Mouse (Mus musculus) G1E (cell line): ENCODE results near the gene D10Jhu81e. TPM values are rescaled to one million over a fixed set of nuclear protein-coding genes. Genes with fewer than 3 reads are reported as not detected.
A peak's percentile ranks its signal among the peaks of the same experiment; 100 is the strongest.

Source experiments
- ATAC-seq: 2 replicates; pipeline ENCODE4 v1.8.0; 2016; ENCODE audit warnings: mild to moderate bottlenecking; ENCODE audit not compliant: insufficient number of reproducible peaks, poor library complexity, low FRiP score, severe bottlenecking; ENCODE audit errors: extremely low read depth
- DNase-seq: peaks from one replicate; pipeline ENCODE4 v3.0.0; 2012; ENCODE audit warnings: low spot score
- H3K27me3 ChIP-seq: 2 replicates; pipeline ENCODE4 v1.6.1; 2012; ENCODE audit warnings: mild to moderate bottlenecking, low read length, inconsistent platforms; ENCODE audit not compliant: insufficient read depth
- H3K36me3 ChIP-seq: replicated peaks from 2 replicates; pipeline ENCODE3; 2012; ENCODE audit warnings: mild to moderate bottlenecking, inconsistent platforms
- H3K4me1 ChIP-seq: 2 replicates; pipeline ENCODE4 v1.6.1; 2012; ENCODE audit warnings: low read depth, low read length, inconsistent platforms, mixed read lengths; ENCODE audit not compliant: insufficient read depth
- H3K4me3 ChIP-seq: 2 replicates; pipeline ENCODE4 v1.5.1; 2012; ENCODE audit warnings: low read depth, mild to moderate bottlenecking, inconsistent platforms, low read length, moderate library complexity, mixed read lengths
- H3K9me3 ChIP-seq: replicated peaks from 2 replicates; pipeline ENCODE4 v1.6.1; 2012; ENCODE audit warnings: inconsistent platforms
- CTCF ChIP-seq: IDR thresholded peaks from 2 replicates; pipeline ENCODE4 v1.5.1; 2012; ENCODE audit warnings: low read depth, low read length, inconsistent platforms, mixed read lengths
- GATA1 ChIP-seq: IDR thresholded peaks from 2 replicates; pipeline ENCODE4 v1.6.1; 2012; ENCODE audit warnings: borderline replicate concordance, low read length, inconsistent platforms, mixed read lengths
- GATA2 ChIP-seq: IDR thresholded peaks from 2 replicates; pipeline ENCODE4 v1.6.1; 2012; ENCODE audit warnings: low read depth, low read length, inconsistent platforms, borderline replicate concordance
- POLR2AphosphoS5 ChIP-seq: IDR thresholded peaks from 2 replicates; pipeline ENCODE4 v1.6.1; 2012; ENCODE audit warnings: low read depth, low read length, inconsistent platforms; ENCODE audit not compliant: insufficient replicate concordance
- TAL1 ChIP-seq: conservative IDR thresholded peaks from 2 replicates; pipeline ENCODE4 v1.6.1; 2012; ENCODE audit warnings: low read depth, low read length, inconsistent platforms, mixed read lengths
- polyA plus RNA-seq: library from polyadenylated mRNA; stranded (reverse); fragments of >175 nt; gene quantifications from 2 replicates; pipeline ENCODE4 v1.2.3, GENCODE M21; 2012
- total RNA-seq, 2 experiments: library from RNA; stranded (forward) in 1 of 2; stranded (reverse) in 1 of 2; fragments of 200-1000 nt in 1 of 2; fragments of >200 nt in 1 of 2; fragmentation: Nextera tagmentation in 1 of 2; gene quantifications; 2 replicates each; pipeline ENCODE4 v1.2.3; 2014 to 2017

D10Jhu81e gene
- total RNA-seq (2014; fragmentation: Nextera tagmentation) = 26.9 and 36.3 TPM in 2 replicates
- total RNA-seq (2017) = 106 and 128 TPM in 2 replicates
- 88.4 and 100 TPM in 2 replicates for polyA plus RNA-seq

GRCm38 (mm10) chr10:78169281-78170042 is at the start of gene D10Jhu81e:
Gene D10Jhu81e, minus strand, starts transcription at chr10:78169782.
- no peaks in the 10 kb centered on the region for H3K27me3 ChIP-seq
- ATAC-seq (peak; percentile 93), DNase-seq (peak; percentile 98)
- no peaks in the 10 kb centered on the region for H3K9me3 ChIP-seq
- peaks cover 89% of the 10 kb centered on the region for H3K36me3 ChIP-seq
- H3K4me3 ChIP-seq = peak within 1 kb of the TSS; percentile 95
- peaks cover 48% of the 10 kb centered on the region for H3K4me1 ChIP-seq
- TF ChIP-seq POLR2AphosphoS5 = no peak
- no peak for TF ChIP-seq CTCF
- TF ChIP-seq TAL1 = no peak

GRCm38 (mm10) chr10:78218576-78218975 is 49.0 kb upstream of the D10Jhu81e start:
- Histone ChIP-seq H3K4me3 (no peak overlapping the region), H3K4me1 (peaks cover 12% of the 10 kb centered on the region), H3K27me3 (no peaks in the 10 kb centered on the region), H3K36me3 (peaks cover 99% of the 10 kb centered on the region), H3K9me3 (no peaks in the 10 kb centered on the region)
- ATAC-seq (no peak), DNase-seq (no peak)
- no peak for TF ChIP-seq GATA1
- TF ChIP-seq POLR2AphosphoS5 = no peak
- TF ChIP-seq GATA2 = no peak
- TF ChIP-seq CTCF = no peak
- TF ChIP-seq TAL1 = no peak

- DNase-seq = no peak
- H3K27me3 ChIP-seq = no peaks in the 10 kb centered on the region
- no peak overlapping the region for H3K4me3 ChIP-seq
- H3K9me3 ChIP-seq = no peaks in the 10 kb centered on the region
- no peak for TF ChIP-seq TAL1
- TF ChIP-seq CTCF = no peak
- TF ChIP-seq POLR2AphosphoS5 = no peak
- no peak for TF ChIP-seq GATA1
- TF ChIP-seq GATA2 = no peak
- H3K4me1 ChIP-seq = peaks cover 8% of the 10 kb centered on the region
- H3K36me3 ChIP-seq = peaks cover 99% of the 10 kb centered on the region
- ATAC-seq = no peak
Observed at GRCm38 (mm10) chr10:78216376-78217083, 46.9 kb upstream of the D10Jhu81e start.

GRCm38 (mm10) chr10:78214371-78214770 is 44.8 kb upstream of the D10Jhu81e start:
- Histone ChIP-seq H3K4me1 (peaks cover 8% of the 10 kb centered on the region), H3K36me3 (peaks cover 99% of the 10 kb centered on the region)
- TF ChIP-seq POLR2AphosphoS5 (no peak), CTCF (no peak), GATA1 (no peak), TAL1 (no peak), GATA2 (no peak)

GRCm38 (mm10) chr10:78211311-78211710 is 41.7 kb upstream of the D10Jhu81e start:
- no peak overlapping the region for H3K4me3 ChIP-seq
- ATAC-seq (no peak), DNase-seq (no peak)
- no peaks in the 10 kb centered on the region for H3K4me1 ChIP-seq
- H3K27me3 ChIP-seq = no peaks in the 10 kb centered on the region
- no peaks in the 10 kb centered on the region for H3K9me3 ChIP-seq
- H3K36me3 ChIP-seq = peaks cover 99% of the 10 kb centered on the region
- TF ChIP-seq CTCF (0 out of 2 replicates have a peak, but pooled peaks have one; percentile 4), TAL1 (no peak), GATA1 (no peak), GATA2 (no peak), POLR2AphosphoS5 (no peak)

More at GRCm38 (mm10) chr10:78214371-78214770, 44.8 kb upstream of the D10Jhu81e start:
- ATAC-seq = no peak
- DNase-seq = no peak
- Histone ChIP-seq H3K27me3 (no peaks in the 10 kb centered on the region), H3K9me3 (no peaks in the 10 kb centered on the region), H3K4me3 (no peak overlapping the region)

- H3K27me3 ChIP-seq = no peaks in the 10 kb centered on the region
- no peaks in the 10 kb centered on the region for H3K4me1 ChIP-seq
- no peak for ATAC-seq
- H3K36me3 ChIP-seq = peaks cover 100% of the 10 kb centered on the region
- DNase-seq = no peak
- H3K9me3 ChIP-seq = no peaks in the 10 kb centered on the region
- TF ChIP-seq GATA2 (no peak), GATA1 (no peak), TAL1 (no peak), CTCF (no peak), POLR2AphosphoS5 (no peak)
- no peak overlapping the region for H3K4me3 ChIP-seq
Observed at GRCm38 (mm10) chr10:78201182-78201581, 31.6 kb upstream of the D10Jhu81e start.
